Mouse (Mus musculus): ENCODE data around the gene BC029722. TPM values are rescaled to one million over a fixed set of nuclear protein-coding genes. Genes with fewer than 3 reads are reported as not detected.

The BC029722 gene
- polyA plus RNA-seq, 1 experiment = 31.9 TPM

DNA sequence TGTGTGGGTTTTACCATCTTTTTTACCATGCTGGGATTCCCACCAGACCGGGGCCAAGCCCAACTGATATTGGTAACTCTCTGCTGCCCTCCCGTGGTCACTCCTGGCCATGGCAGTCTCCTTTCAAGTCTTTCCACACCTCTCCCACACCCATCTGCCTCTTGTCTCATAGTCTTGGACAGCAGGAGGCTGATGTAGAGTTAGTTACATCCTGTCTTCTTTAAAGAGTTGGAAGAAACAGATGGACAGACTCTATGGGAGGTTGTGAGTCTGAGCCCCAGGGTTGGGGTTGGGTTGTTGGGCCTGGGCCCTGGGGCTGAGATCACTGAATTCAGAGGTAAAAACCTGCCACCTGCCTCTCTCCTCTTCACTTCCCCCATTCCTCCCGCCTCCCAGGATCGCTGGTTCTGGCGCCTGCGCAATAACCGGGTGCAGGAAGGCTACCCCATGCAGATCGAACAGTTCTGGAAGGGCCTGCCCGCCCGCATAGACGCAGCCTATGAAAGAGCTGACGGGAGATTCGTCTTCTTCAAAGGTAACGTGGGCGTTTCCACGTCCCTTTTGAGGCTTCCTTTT, 7.3 kb downstream of the BC029722 start:
- Histone ChIP-seq H3K36me3 (ENCODE audit: control insufficient read depth, insufficient read depth, low read length) (no peaks in the 10 kb centered on the region), H3K27me3 (ENCODE audit: control insufficient read depth, insufficient read depth, low read length) (no peaks in the 10 kb centered on the region), H3K27ac (ENCODE audit: insufficient read depth, low read length) (no peak overlapping the region), H3K4me1 (ENCODE audit: control insufficient read depth, insufficient read depth, insufficient read length) (no peaks in the 10 kb centered on the region), H3K4me3 (ENCODE audit: extremely low read depth, insufficient read depth, insufficient read length) (no peak overlapping the region)
- 44% methylated on average over 16 of the region's 16 CpGs for WGBS
- TF ChIP-seq CTCF (IDR thresholded peaks at IDR 0.05; ENCODE audit: extremely low read depth, insufficient read depth, insufficient read length, insufficient replicate concordance) = peak; percentile 92; the same call in 1 of the 2 replicates
- no peak for TF ChIP-seq POLR2A (IDR thresholded peaks at IDR 0.05; ENCODE audit: low read depth, low read length)
- DNase-seq (ENCODE audit: low read depth in 1 of 2, low spot score in 2 of 2) = peak; percentile 35 to 71

- Histone ChIP-seq H3K4me1 (ENCODE audit: control insufficient read depth, insufficient read depth, insufficient read length) (no peaks in the 10 kb centered on the region), H3K36me3 (ENCODE audit: control insufficient read depth, insufficient read depth, low read length) (no peaks in the 10 kb centered on the region), H3K27me3 (ENCODE audit: control insufficient read depth, insufficient read depth, low read length) (no peaks in the 10 kb centered on the region), H3K27ac (ENCODE audit: insufficient read depth, low read length) (no peak overlapping the region), H3K4me3 (ENCODE audit: extremely low read depth, insufficient read depth, insufficient read length) (no peak overlapping the region)
- no peak for DNase-seq (ENCODE audit: low read depth in 1 of 2, low spot score in 2 of 2)
- no peak for TF ChIP-seq CTCF (IDR thresholded peaks at IDR 0.05; ENCODE audit: extremely low read depth, insufficient read depth, insufficient read length, insufficient replicate concordance)
- TF ChIP-seq POLR2A (IDR thresholded peaks at IDR 0.05; ENCODE audit: low read depth, low read length) = no peak
- WGBS = 85% methylated on average over 4 of the region's 4 CpGs
These were observed 9.6 kb downstream of the BC029722 start for GRCm38 (mm10) chr2:155809620-155810019.

- WGBS = 63% methylated on average over 4 of the region's 4 CpGs
- DNase-seq (ENCODE audit: low read depth in 1 of 2, low spot score in 2 of 2) = no peak
- Histone ChIP-seq H3K4me3 (ENCODE audit: extremely low read depth, insufficient read depth, insufficient read length) (no peak overlapping the region), H3K36me3 (ENCODE audit: control insufficient read depth, insufficient read depth, low read length) (no peaks in the 10 kb centered on the region), H3K27me3 (ENCODE audit: control insufficient read depth, insufficient read depth, low read length) (no peaks in the 10 kb centered on the region), H3K4me1 (ENCODE audit: control insufficient read depth, insufficient read depth, insufficient read length) (no peaks in the 10 kb centered on the region), H3K27ac (ENCODE audit: insufficient read depth, low read length) (no peak overlapping the region)
- TF ChIP-seq POLR2A (IDR thresholded peaks at IDR 0.05; ENCODE audit: low read depth, low read length) (no peak), CTCF (IDR thresholded peaks at IDR 0.05; ENCODE audit: extremely low read depth, insufficient read depth, insufficient read length, insufficient replicate concordance) (no peak)
These were observed 11.8 kb downstream of the BC029722 start for GRCm38 (mm10) chr2:155807408-155807807.

DNA sequence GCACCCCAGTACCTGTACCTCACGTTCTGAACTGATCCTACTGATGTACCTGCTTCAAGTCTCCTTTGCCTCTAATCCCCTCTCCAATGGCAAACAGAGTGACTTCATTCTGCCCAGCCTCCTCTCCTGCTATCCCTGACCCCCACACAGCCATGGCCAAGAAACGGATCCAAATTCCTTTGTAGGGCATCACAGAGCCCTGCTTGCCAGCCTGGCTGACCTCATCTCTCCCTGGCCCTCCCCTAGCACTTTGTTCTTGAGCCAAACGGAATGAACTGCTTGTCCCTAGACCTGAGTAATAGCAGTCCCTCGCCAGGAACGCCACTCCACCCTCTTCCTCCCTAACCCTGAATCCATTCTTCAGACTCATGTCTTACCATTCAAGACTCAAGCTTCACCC, 12.7 kb downstream of the BC029722 start:
- Histone ChIP-seq H3K27ac (ENCODE audit: insufficient read depth, low read length) (no peak overlapping the region), H3K4me3 (ENCODE audit: extremely low read depth, insufficient read depth, insufficient read length) (no peak overlapping the region), H3K4me1 (ENCODE audit: control insufficient read depth, insufficient read depth, insufficient read length) (no peaks in the 10 kb centered on the region), H3K27me3 (ENCODE audit: control insufficient read depth, insufficient read depth, low read length) (no peaks in the 10 kb centered on the region), H3K36me3 (ENCODE audit: control insufficient read depth, insufficient read depth, low read length) (no peaks in the 10 kb centered on the region)
- TF ChIP-seq CTCF (IDR thresholded peaks at IDR 0.05; ENCODE audit: extremely low read depth, insufficient read depth, insufficient read length, insufficient replicate concordance) = no peak
- TF ChIP-seq POLR2A (IDR thresholded peaks at IDR 0.05; ENCODE audit: low read depth, low read length) = no peak
- WGBS = 82% methylated on average over 5 of the region's 5 CpGs
- no peak for DNase-seq (ENCODE audit: low read depth in 1 of 2, low spot score in 2 of 2)

DNA sequence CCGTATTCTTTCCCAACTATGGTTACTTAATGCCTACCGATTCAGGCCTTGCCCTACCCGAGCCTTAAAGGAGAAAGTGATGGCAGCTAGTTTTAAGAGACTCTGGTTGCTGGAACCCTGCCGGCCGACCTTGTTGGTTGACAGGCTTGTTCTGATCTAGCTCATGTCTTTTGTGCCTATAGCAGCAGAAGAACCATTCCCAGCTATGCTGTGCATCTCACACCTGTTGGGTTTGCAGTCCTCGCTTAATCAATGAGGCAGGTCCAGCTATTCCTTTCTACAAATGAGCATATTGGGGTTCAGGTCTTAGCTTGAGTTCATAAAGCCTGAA, 13.3 kb downstream of the BC029722 start:
- Histone ChIP-seq H3K4me3 (ENCODE audit: extremely low read depth, insufficient read depth, insufficient read length) (no peak overlapping the region), H3K36me3 (ENCODE audit: control insufficient read depth, insufficient read depth, low read length) (no peaks in the 10 kb centered on the region), H3K27me3 (ENCODE audit: control insufficient read depth, insufficient read depth, low read length) (no peaks in the 10 kb centered on the region), H3K27ac (ENCODE audit: insufficient read depth, low read length) (no peak overlapping the region), H3K4me1 (ENCODE audit: control insufficient read depth, insufficient read depth, insufficient read length) (no peaks in the 10 kb centered on the region)
- WGBS = 89% methylated on average over 6 of the region's 6 CpGs
- no peak for TF ChIP-seq POLR2A (IDR thresholded peaks at IDR 0.05; ENCODE audit: low read depth, low read length)
- TF ChIP-seq CTCF (IDR thresholded peaks at IDR 0.05; ENCODE audit: extremely low read depth, insufficient read depth, insufficient read length, insufficient replicate concordance) = no peak
- DNase-seq (ENCODE audit: low read depth in 1 of 2, low spot score in 2 of 2) = no peak

DNA sequence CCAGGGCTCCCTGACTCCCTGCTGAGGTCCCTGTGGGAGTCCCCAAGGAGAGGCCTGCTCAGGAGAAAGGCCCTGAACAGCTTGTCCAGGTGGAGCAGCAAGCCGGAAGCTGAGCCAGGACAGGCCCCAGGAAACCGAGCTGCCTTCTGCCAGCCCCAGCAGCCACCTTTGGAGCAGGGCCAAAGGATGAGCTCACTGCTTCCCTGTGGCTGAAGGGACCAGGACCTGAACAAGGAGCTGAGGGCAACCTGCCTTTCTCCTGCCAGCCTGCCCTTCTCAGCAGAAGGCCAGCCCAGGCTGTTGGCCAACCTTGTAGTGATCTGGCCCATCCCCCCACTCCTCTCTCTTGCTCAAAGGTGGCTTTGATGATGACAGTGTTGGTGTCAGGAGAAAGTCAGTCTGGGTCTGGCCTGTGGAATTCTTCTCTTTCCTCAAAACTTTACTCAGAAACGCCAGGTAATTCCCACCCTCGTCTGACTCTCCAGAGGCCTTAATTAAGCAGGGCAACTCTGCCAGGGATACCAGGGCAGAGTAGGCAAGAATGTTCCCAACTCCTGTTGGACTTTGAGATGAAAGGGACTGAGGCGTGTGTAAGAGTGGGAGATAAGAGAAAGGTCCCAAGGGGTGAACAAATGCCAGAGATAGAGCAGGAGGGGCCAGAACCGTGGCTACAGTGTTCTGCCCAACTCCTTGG, 13.8 kb downstream of the BC029722 start:
- DNase-seq (ENCODE audit: low read depth in 1 of 2, low spot score in 2 of 2) = no peak
- TF ChIP-seq CTCF (IDR thresholded peaks at IDR 0.05; ENCODE audit: extremely low read depth, insufficient read depth, insufficient read length, insufficient replicate concordance) = no peak
- no peak for TF ChIP-seq POLR2A (IDR thresholded peaks at IDR 0.05; ENCODE audit: low read depth, low read length)
- 68% methylated on average over 6 of the region's 6 CpGs for WGBS
- Histone ChIP-seq H3K4me1 (ENCODE audit: control insufficient read depth, insufficient read depth, insufficient read length) (no peaks in the 10 kb centered on the region), H3K4me3 (ENCODE audit: extremely low read depth, insufficient read depth, insufficient read length) (no peak overlapping the region), H3K36me3 (ENCODE audit: control insufficient read depth, insufficient read depth, low read length) (no peaks in the 10 kb centered on the region), H3K27me3 (ENCODE audit: control insufficient read depth, insufficient read depth, low read length) (no peaks in the 10 kb centered on the region), H3K27ac (ENCODE audit: insufficient read depth, low read length) (no peak overlapping the region)

DNA sequence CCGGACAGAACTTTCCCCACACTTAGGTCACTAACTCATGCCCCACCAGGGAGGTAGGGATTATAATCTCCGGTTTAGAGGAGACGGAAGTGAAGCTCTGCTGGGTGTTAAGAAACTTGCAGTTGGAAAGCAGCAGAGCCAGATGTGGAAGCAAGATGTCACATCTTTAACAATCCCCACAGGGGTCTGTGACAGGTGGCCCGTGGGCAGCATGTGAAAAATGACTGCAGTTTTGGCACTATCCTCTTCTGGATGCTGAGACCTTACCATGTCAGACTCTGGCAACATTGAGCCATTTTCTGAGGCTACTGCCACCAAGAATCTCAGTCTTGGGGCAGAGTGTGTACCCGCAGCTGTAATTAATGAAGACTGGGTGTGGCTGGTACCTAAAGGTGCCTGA, 15.2 kb downstream of the BC029722 start:
- no peak for TF ChIP-seq POLR2A (IDR thresholded peaks at IDR 0.05; ENCODE audit: low read depth, low read length)
- TF ChIP-seq CTCF (IDR thresholded peaks at IDR 0.05; ENCODE audit: extremely low read depth, insufficient read depth, insufficient read length, insufficient replicate concordance) = no peak
- Histone ChIP-seq H3K36me3 (ENCODE audit: control insufficient read depth, insufficient read depth, low read length) (no peaks in the 10 kb centered on the region), H3K4me3 (ENCODE audit: extremely low read depth, insufficient read depth, insufficient read length) (no peak overlapping the region), H3K27me3 (ENCODE audit: control insufficient read depth, insufficient read depth, low read length) (no peaks in the 10 kb centered on the region), H3K4me1 (ENCODE audit: control insufficient read depth, insufficient read depth, insufficient read length) (no peaks in the 10 kb centered on the region), H3K27ac (ENCODE audit: insufficient read depth, low read length) (no peak overlapping the region)
- no peak for DNase-seq (ENCODE audit: low read depth in 1 of 2, low spot score in 2 of 2)
- WGBS = 68% methylated on average over 5 of the region's 5 CpGs
